ENCODE assay signal across 32 mouse cellular contexts in genomic region chr2:155681194-155681593, GRCm38 (mm10). TPM values are rescaled to one million over a fixed set of nuclear protein-coding genes. Genes with fewer than 3 reads are reported as not detected.
"Had no signal": no experiment of that assay in that cellular context is flagged by ENCODE, and none has a peak within 500 bp of the region (broad histone marks: within the 10 kb centered on the region; RNA-seq: fewer than 3 reads in every experiment).

No protein-coding gene starts in this region.

- H3K27ac ChIP-seq: intestine, embryonic 15.5 days; kidney, embryonic 15.5 days; left cerebral cortex, adult 2 months; liver, embryonic 13.5 days; macrophage; midbrain, embryonic 12.5 days; midbrain, embryonic 15.5 days; neural tube, embryonic 13.5 days; stomach, embryonic 15.5 days had no signal

- H3K9me3 ChIP-seq: intestine, embryonic 15.5 days; kidney, embryonic 15.5 days; liver, embryonic 13.5 days; midbrain, embryonic 12.5 days; midbrain, embryonic 15.5 days; neural tube, embryonic 13.5 days; stomach, embryonic 15.5 days had no signal

- H3K4me1 ChIP-seq: midbrain, embryonic 15.5 days; stomach, embryonic 15.5 days had no signal

- H3K36me3 ChIP-seq: intestine, embryonic 15.5 days; kidney, embryonic 15.5 days; midbrain, embryonic 15.5 days; neural tube, embryonic 13.5 days; stomach, embryonic 15.5 days had no signal

- H3K27me3 ChIP-seq: intestine, embryonic 15.5 days; kidney, embryonic 15.5 days; liver, embryonic 13.5 days; midbrain, embryonic 12.5 days; midbrain, embryonic 15.5 days; neural tube, embryonic 13.5 days; stomach, embryonic 15.5 days had no signal

- H3K4me3 ChIP-seq: intestine, embryonic 15.5 days; kidney, embryonic 15.5 days; left cerebral cortex, adult 2 months; liver, embryonic 13.5 days; midbrain, embryonic 12.5 days; midbrain, embryonic 15.5 days; myocyte; neural tube, embryonic 13.5 days; stomach, embryonic 15.5 days had no signal

- ATAC-seq: intestine, embryonic 15.5 days; midbrain, embryonic 15.5 days had no signal

- H3K9ac ChIP-seq: intestine, embryonic 15.5 days; kidney, embryonic 15.5 days; liver, embryonic 13.5 days; midbrain, embryonic 12.5 days; midbrain, embryonic 15.5 days; neural tube, embryonic 13.5 days; stomach, embryonic 15.5 days had no signal

- DNase-seq: kidney, adult 11 months; kidney, adult 8-10 months; kidney, postnatal 10 days; kidney, postnatal 36 days; layer of hippocampus, postnatal 36 days; liver, embryonic 13.5 days; lung, adult 2 months; lung, postnatal 14 days; retina, postnatal 1 day; right cerebral cortex, postnatal 25 days; spleen, adult 18-20 months had no signal

RNA-seq across cellular contexts. Expression of gene Gm17581, which starts 54.5 kb away (rescaled TPM):
- total RNA-seq: layer of hippocampus, adult 8-10 months; layer of hippocampus, postnatal 10 days; layer of hippocampus, postnatal 36 days; left cerebral cortex, adult 2 months; left cerebral cortex, postnatal 10 days; left cerebral cortex, postnatal 36 days; liver, adult 2 months; megakaryocyte-erythroid progenitor cell, adult 5-6 weeks; monocyte, adult 5-6 weeks; neutrophil, adult 5-6 weeks had no signal
- polyA plus RNA-seq: intestine, embryonic 15.5 days; kidney, embryonic 15.5 days; limb, embryonic 11.5 days; limb, embryonic 14.5 days; liver, adult 2 months; liver, embryonic 13.5 days; liver, embryonic 16.5 days; lung, adult 2 months; macrophage; midbrain, embryonic 12.5 days; midbrain, embryonic 15.5 days; myocyte; neural tube, embryonic 13.5 days; stomach, embryonic 15.5 days; testis, adult 2 months had no signal
